Mouse (Mus musculus) naive thymus-derived CD4-positive, alpha-beta T cell, adult 2 months (primary cell): ENCODE measurements around the gene Il23r.
A peak's percentile ranks its signal among the peaks of the same experiment; 100 is the strongest.
"Not testable (repeated sequence)": the region's sequence is repeated elsewhere in the genome, so short reads cannot be mapped to it uniquely, and the experiment has no call there.

Experiments
- DNase-seq: peaks from one replicate; pipeline ENCODE4 v3.0.0-alpha.2; 2011; ENCODE audit warnings: low read depth

The Il23r gene

GRCm38 (mm10) chr6:67491755-67492154 is at the start of gene Il23r:
Gene Il23r (minus strand): TSS chr6:67491855.
- no peak for DNase-seq

- DNase-seq = no peak
These were observed 44.1 kb upstream of the Il23r start, which contains the start of gene Tacstd2 for GRCm38 (mm10) chr6:67535777-67536054. Gene Tacstd2 (minus strand): TSS chr6:67535796.

GRCm38 (mm10) chr6:67535005-67535776 is 43.5 kb upstream of the Il23r start:
- DNase-seq = peak; percentile 14

GRCm38 (mm10) chr6:67534191-67535004 is 42.7 kb upstream of the Il23r start:
- peak; percentile 10 for DNase-seq

GRCm38 (mm10) chr6:67532665-67533440 is 41.2 kb upstream of the Il23r start:
- peak; percentile 42 for DNase-seq

- peak; percentile 34 for DNase-seq
These were observed 40.1 kb upstream of the Il23r start for GRCm38 (mm10) chr6:67531822-67532162.

GRCm38 (mm10) chr6:67530992-67531821 is 39.6 kb upstream of the Il23r start:
- DNase-seq = peak; percentile 45

- no peak for DNase-seq
These were observed 34.7 kb upstream of the Il23r start for GRCm38 (mm10) chr6:67526356-67526755.

- peak; percentile 53 for DNase-seq
These were observed 19.1 kb upstream of the Il23r start for GRCm38 (mm10) chr6:67510752-67511151.

GRCm38 (mm10) chr6:67501938-67502337 is 10.3 kb upstream of the Il23r start:
- DNase-seq = not testable (repeated sequence)

- DNase-seq = no peak
These were observed 10.6 kb downstream of the Il23r start for GRCm38 (mm10) chr6:67481012-67481411.

- DNase-seq = no peak
These were observed 20.4 kb downstream of the Il23r start for GRCm38 (mm10) chr6:67471242-67471641.

GRCm38 (mm10) chr6:67459424-67459823 is 32.2 kb downstream of the Il23r start:
- DNase-seq = no peak

- peak; percentile 51 for DNase-seq
These were observed 40.3 kb downstream of the Il23r start for GRCm38 (mm10) chr6:67451330-67451729.

- no peak for DNase-seq
These were observed 45.8 kb downstream of the Il23r start for GRCm38 (mm10) chr6:67445866-67446265.

GRCm38 (mm10) chr6:67443124-67443523 is 48.5 kb downstream of the Il23r start:
- DNase-seq = no peak

- DNase-seq = no peak
These were observed 53.8 kb downstream of the Il23r start for GRCm38 (mm10) chr6:67437814-67438385.

- DNase-seq = no peak
These were observed 54.6 kb downstream of the Il23r start for GRCm38 (mm10) chr6:67437028-67437427.

GRCm38 (mm10) chr6:67436295-67436694 is 55.4 kb downstream of the Il23r start:
- DNase-seq = no peak

GRCm38 (mm10) chr6:67435711-67436110 is 55.9 kb downstream of the Il23r start:
- DNase-seq = peak; percentile 33

- no peak for DNase-seq
These were observed 56.8 kb downstream of the Il23r start for GRCm38 (mm10) chr6:67434755-67435452.
